Comparison of ENCODE assay signal across 8 mouse cellular contexts in genomic region chr1:179633414-179633752, GRCm38 (mm10). TPM values are rescaled to one million over a fixed set of nuclear protein-coding genes. Genes with fewer than 3 reads are reported as not detected.
DNase-seq lines count a peak whose midpoint lies in the region; ATAC-seq and TF ChIP-seq lines count a peak whose summit lies in the region.

No protein-coding gene starts in this region.

- H3K4me2 ChIP-seq in lung, postnatal 0 days (replicated peaks; ENCODE audit: low read depth, low read length): no peak overlapping the region
- no peak overlapping the region for H3K4me2 ChIP-seq in hindbrain, embryonic 14.5 days (replicated peaks)
- H3K4me2 ChIP-seq in hindbrain, embryonic 16.5 days (ENCODE audit: low read length): no peak overlapping the region

- H3K4me3 ChIP-seq in lung, adult 2 months (replicated peaks; ENCODE audit: extremely low read depth, low read depth, low read length): no peak overlapping the region
- H3K4me3 ChIP-seq in lung, postnatal 0 days (ENCODE audit: low read depth, low read length): no peak overlapping the region
- no peak overlapping the region for H3K4me3 ChIP-seq in hindbrain, embryonic 14.5 days (replicated peaks; ENCODE audit: low read length)
- no peak overlapping the region for H3K4me3 ChIP-seq in hindbrain, embryonic 16.5 days (ENCODE audit: low read length)

- peak; percentile 32 for TF ChIP-seq CTCF in lung, adult 2 months (IDR thresholded peaks at IDR 0.05; ENCODE audit: insufficient read depth, low read length)
- peak; percentile 72 for TF ChIP-seq CTCF in lung, postnatal 0 days (IDR thresholded peaks at IDR 0.05)

- H3K36me3 ChIP-seq in lung, postnatal 0 days (ENCODE audit: insufficient read depth, low read length): no peaks in the 10 kb centered on the region
- H3K36me3 ChIP-seq in hindbrain, embryonic 14.5 days (replicated peaks; ENCODE audit: control insufficient read depth, insufficient read depth): no peaks in the 10 kb centered on the region
- H3K36me3 ChIP-seq in hindbrain, embryonic 16.5 days (ENCODE audit: control insufficient read depth, insufficient read depth, low read length): no peaks in the 10 kb centered on the region

- TF ChIP-seq EP300 in lung, postnatal 0 days (IDR thresholded peaks at IDR 0.05): no peak

- H3K27ac ChIP-seq in lung, postnatal 0 days (ENCODE audit: low read length): no peak overlapping the region
- no peak overlapping the region for H3K27ac ChIP-seq in hindbrain, embryonic 14.5 days
- H3K27ac ChIP-seq in hindbrain, embryonic 16.5 days (ENCODE audit: low read depth, low read length): no peak overlapping the region

- DNase-seq in cerebellum, postnatal 14 days: peak; percentile 64 to 73
- DNase-seq in cerebellum, adult 8-10 months: no peak
- no peak for DNase-seq in lung, adult 2 months
- DNase-seq in lung, adult 18-20 months: no peak
- DNase-seq in adipocyte (ENCODE audit: low spot score): peak; percentile 28
- DNase-seq in lung, postnatal 0 days (ENCODE audit: low spot score): peak; percentile 49
- DNase-seq in hindbrain, embryonic 14.5 days (ENCODE audit: low spot score): no peak

- no peak for TF ChIP-seq POLR2A in lung, adult 2 months (IDR thresholded peaks at IDR 0.05; ENCODE audit: borderline replicate concordance, extremely low read depth, low read depth, low read length)

- ATAC-seq in lung, postnatal 0 days: 0 out of 2 replicates have a peak, but pooled peaks have one; percentile 8
- no peak for ATAC-seq in hindbrain, embryonic 14.5 days (ENCODE audit: low FRiP score)
- ATAC-seq in hindbrain, embryonic 16.5 days: no peak

- no peak overlapping the region for H3K9ac ChIP-seq in lung, postnatal 0 days (replicated peaks; ENCODE audit: low read depth)
- H3K9ac ChIP-seq in hindbrain, embryonic 14.5 days: no peak overlapping the region
- H3K9ac ChIP-seq in hindbrain, embryonic 16.5 days (ENCODE audit: low read depth, low read length): no peak overlapping the region

- WGBS in lung, adult 2 months: 9% methylated on average over 1 of the region's 1 CpGs
- 0% methylated on average over 1 of the region's 1 CpGs for WGBS in lung, postnatal 0 days
- WGBS in hindbrain, embryonic 14.5 days: 14% methylated on average over 1 of the region's 1 CpGs
- WGBS in hindbrain, embryonic 16.5 days: 17% methylated on average over 1 of the region's 1 CpGs

- H3K27me3 ChIP-seq in lung, postnatal 0 days (replicated peaks; ENCODE audit: insufficient read depth, low read length): no peaks in the 10 kb centered on the region
- H3K27me3 ChIP-seq in hindbrain, embryonic 14.5 days (ENCODE audit: control insufficient read depth, insufficient read depth, low read length): no peaks in the 10 kb centered on the region
- no peaks in the 10 kb centered on the region for H3K27me3 ChIP-seq in hindbrain, embryonic 16.5 days (replicated peaks; ENCODE audit: control insufficient read depth, insufficient read depth, low read length)

- H3K4me1 ChIP-seq in lung, adult 2 months (ENCODE audit: control insufficient read depth, insufficient read depth, low read length): no peaks in the 10 kb centered on the region
- H3K4me1 ChIP-seq in lung, postnatal 0 days (ENCODE audit: insufficient read depth, low read depth, low read length): no peaks in the 10 kb centered on the region
- H3K4me1 ChIP-seq in hindbrain, embryonic 14.5 days (replicated peaks; ENCODE audit: control insufficient read depth, insufficient read depth, low read length): no peaks in the 10 kb centered on the region
- no peaks in the 10 kb centered on the region for H3K4me1 ChIP-seq in hindbrain, embryonic 16.5 days (ENCODE audit: control insufficient read depth, insufficient read depth, low read depth, low read length)

- H3K9me3 ChIP-seq in lung, postnatal 0 days (ENCODE audit: low read length): no peaks in the 10 kb centered on the region
- no peaks in the 10 kb centered on the region for H3K9me3 ChIP-seq in hindbrain, embryonic 14.5 days (ENCODE audit: control insufficient read depth, low read length)
- no peaks in the 10 kb centered on the region for H3K9me3 ChIP-seq in hindbrain, embryonic 16.5 days (ENCODE audit: control insufficient read depth, low read length)

RNA-seq across cellular contexts. Expression of gene Sccpdh, which starts 34.6 kb away (rescaled TPM):
- 4.9 and 8.8 TPM in 2 replicates for polyA plus RNA-seq in lung, adult 2 months (2012; rRNA removed)
- polyA plus RNA-seq in lung, postnatal 0 days (2015; fragmentation: Nextera tagmentation; extraction: Ambion mirVana): 52.8 and 54.1 TPM in 2 replicates
- 176 and 196 TPM in 2 replicates for polyA plus RNA-seq in hindbrain, embryonic 14.5 days (2014; fragmentation: Nextera tagmentation; extraction: Ambion mirVana)
- 177 and 191 TPM in 2 replicates for polyA plus RNA-seq in hindbrain, embryonic 16.5 days (2015; fragmentation: Nextera tagmentation; extraction: Ambion mirVana)

Comparison
In these comparisons a context has a peak if more than half of its experiments do, and no peak if none do; other contexts are left out.
1. DNase-seq: peak in cerebellum, postnatal 14 days (2 of 2), adipocyte (single experiment) and lung, postnatal 0 days (single experiment); none in cerebellum, adult 8-10 months (single experiment), lung, adult 2 months (single experiment), lung, adult 18-20 months (0 of 2) and hindbrain, embryonic 14.5 days (single experiment).